Mouse (Mus musculus): ENCODE results near the gene Cdc27.

GRCm38 (mm10) chr11:104560971-104561370 is 10.6 kb upstream of the Cdc27 start:
- TF ChIP-seq CTCF (IDR thresholded peaks at IDR 0.05; ENCODE audit: low read depth, low read length) (no peak), POLR2A (IDR thresholded peaks at IDR 0.05; ENCODE audit: borderline replicate concordance, low read depth, low read length) (no peak)
